Mouse (Mus musculus) MEL (cell line): ENCODE data around the gene Ecm2.

Source experiments
- CHD2 ChIP-seq: IDR thresholded peaks from 2 replicates; pipeline ENCODE4 v1.6.1; 2011; ENCODE audit warnings: low read length, improper control_type of control experiment
- CTCF ChIP-seq, 3 experiments: IDR thresholded peaks in 2 of 3; conservative IDR thresholded peaks in 1 of 3; 2 replicates each; pipeline ENCODE4 v1.5.1; 2011 to 2012; ENCODE audit warnings: low read length in 3 of 3, low read depth in 2 of 3, mild to moderate bottlenecking in 2 of 3, improper control_type of control experiment in 1 of 3, inconsistent platforms in 1 of 3, mixed read lengths in 1 of 3, moderate library complexity in 1 of 3; ENCODE audit not compliant: control insufficient read depth in 1 of 3, insufficient read depth in 1 of 3, poor library complexity in 1 of 3, severe bottlenecking in 1 of 3
- EP300 ChIP-seq, 2 experiments: IDR thresholded peaks; 2 replicates each; pipeline ENCODE4 v1.6.1; 2011; ENCODE audit warnings: improper control_type of control experiment in 2 of 2, low read length in 2 of 2, low read depth in 1 of 2, mild to moderate bottlenecking in 1 of 2
- GATA1 ChIP-seq: IDR thresholded peaks from 2 replicates; pipeline ENCODE4 v1.6.1; 2011; ENCODE audit warnings: low read depth, low read length, improper control_type of control experiment
- MAX ChIP-seq: IDR thresholded peaks from 2 replicates; pipeline ENCODE4 v1.6.1; 2011; ENCODE audit warnings: low read length, improper control_type of control experiment
- MEF2A ChIP-seq: IDR thresholded peaks from 2 replicates; pipeline ENCODE4 v1.6.1; 2014; ENCODE audit warnings: low read depth, mild to moderate bottlenecking, inconsistent platforms, low read length, improper control_type of control experiment; ENCODE audit not compliant: poor library complexity, insufficient replicate concordance, severe bottlenecking; ENCODE audit errors: extremely low read depth
- MYB ChIP-seq: IDR thresholded peaks from 2 replicates; pipeline ENCODE4 v1.6.1; 2011; ENCODE audit warnings: mild to moderate bottlenecking, low read depth, low read length, improper control_type of control experiment
- NELFE ChIP-seq: IDR thresholded peaks from 2 replicates; pipeline ENCODE4 v1.6.1; 2011; ENCODE audit warnings: low read depth, low read length, improper control_type of control experiment
- USF1 ChIP-seq: IDR thresholded peaks from 2 replicates; pipeline ENCODE4 v1.6.1; 2014; ENCODE audit warnings: low read depth, mild to moderate bottlenecking, inconsistent platforms, low read length, improper control_type of control experiment, moderate library complexity
- USF2 ChIP-seq, 2 experiments: IDR thresholded peaks; 2 replicates each; pipeline ENCODE4 v1.6.1; 2011 to 2012; ENCODE audit warnings: improper control_type of control experiment in 2 of 2, low read length in 2 of 2, borderline replicate concordance in 1 of 2, inconsistent platforms in 1 of 2, low read depth in 1 of 2, mild to moderate bottlenecking in 1 of 2; ENCODE audit not compliant: insufficient read depth in 1 of 2
- ZKSCAN1 ChIP-seq: IDR thresholded peaks from 2 replicates; pipeline ENCODE4 v1.6.1; 2012; ENCODE audit warnings: low read depth, mild to moderate bottlenecking, inconsistent platforms, low read length, improper control_type of control experiment, moderate library complexity
- ZMIZ1 ChIP-seq: IDR thresholded peaks from 2 replicates; pipeline ENCODE4 v1.6.1; 2012; ENCODE audit warnings: low read depth, mild to moderate bottlenecking, inconsistent platforms, low read length, improper control_type of control experiment, moderate library complexity
- ZNF384 ChIP-seq: IDR thresholded peaks from 2 replicates; pipeline ENCODE4 v1.6.1; 2012; ENCODE audit warnings: low read depth, mild to moderate bottlenecking, inconsistent platforms, low read length, improper control_type of control experiment

DNA sequence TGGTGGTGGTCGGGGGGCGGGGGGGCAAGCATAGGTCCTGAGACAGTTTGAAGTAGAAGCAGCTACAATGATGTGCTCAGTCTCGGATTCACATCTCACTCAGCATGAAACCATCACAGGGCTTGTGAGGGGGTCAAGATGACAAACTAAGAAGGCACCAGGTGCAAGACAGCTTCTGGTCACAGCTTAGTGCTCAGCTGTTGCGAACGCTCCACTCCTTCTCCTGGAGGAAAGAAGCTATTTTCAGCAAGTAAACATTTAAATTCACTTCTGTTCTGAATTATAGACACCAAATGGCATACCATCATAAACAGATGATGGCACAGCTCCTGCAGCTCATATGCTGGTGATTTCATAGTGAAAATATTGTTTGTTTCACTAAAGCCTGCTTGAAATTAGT lies 19.2 kb upstream of the Ecm2 start:
- TF ChIP-seq CTCF (IDR thresholded peaks at IDR 0.05 in 2 of 3, conservative IDR thresholded peaks at IDR 0.05 in 1 of 3; ENCODE audit: control insufficient read depth in 1 of 3, insufficient read depth in 1 of 3, low read depth in 2 of 3, low read length in 3 of 3, poor library complexity in 1 of 3, severe bottlenecking in 1 of 3) (no peak), ZMIZ1 (no peak), MYB (no peak), MEF2A (no peak), EP300 (IDR thresholded peaks at IDR 0.05; ENCODE audit: low read depth in 1 of 2, low read length in 2 of 2) (no peak), GATA1 (no peak), CHD2 (no peak), USF1 (no peak), USF2 (IDR thresholded peaks at IDR 0.05; ENCODE audit: borderline replicate concordance in 1 of 2, insufficient read depth in 1 of 2, low read depth in 1 of 2, low read length in 2 of 2) (no peak), ZNF384 (no peak), ZKSCAN1 (no peak), MAX (no peak), NELFE (no peak)
